Mouse (Mus musculus) frontal cortex, postnatal 10 days (tissue): ENCODE data around the gene Vangl2.
"Not testable (repeated sequence)": the region's sequence is repeated elsewhere in the genome, so short reads cannot be mapped to it uniquely, and the experiment has no call there.

Experiments
- DNase-seq, 2 experiments: peaks; one replicate each; pipeline ENCODE4 v3.0.0; 2022; ENCODE audit warnings: low spot score in 2 of 2, mixed read lengths in 1 of 2

Gene Vangl2

DNA sequence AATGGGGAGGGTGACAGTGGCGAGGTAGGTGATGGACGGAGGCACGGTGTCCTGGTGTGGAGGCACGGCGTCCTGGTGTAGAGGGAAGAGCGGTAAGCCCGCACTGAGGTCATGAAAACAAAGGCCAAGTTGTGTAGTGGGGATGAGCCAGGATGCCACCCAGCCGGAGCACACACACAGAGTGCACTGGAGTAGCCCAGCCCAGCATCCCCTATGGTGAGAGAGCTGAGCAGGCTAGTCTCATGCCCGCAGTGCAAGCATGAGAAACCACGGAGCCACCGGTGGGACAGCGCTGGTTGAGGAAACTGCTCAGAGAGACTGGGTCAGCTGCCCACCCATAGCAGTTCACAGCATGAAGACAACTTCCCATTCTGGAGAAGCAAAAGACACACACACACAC, 26.6 kb downstream of the Vangl2 start:
- DNase-seq = peak in 1 of 2 experiments; percentile 8

DNA sequence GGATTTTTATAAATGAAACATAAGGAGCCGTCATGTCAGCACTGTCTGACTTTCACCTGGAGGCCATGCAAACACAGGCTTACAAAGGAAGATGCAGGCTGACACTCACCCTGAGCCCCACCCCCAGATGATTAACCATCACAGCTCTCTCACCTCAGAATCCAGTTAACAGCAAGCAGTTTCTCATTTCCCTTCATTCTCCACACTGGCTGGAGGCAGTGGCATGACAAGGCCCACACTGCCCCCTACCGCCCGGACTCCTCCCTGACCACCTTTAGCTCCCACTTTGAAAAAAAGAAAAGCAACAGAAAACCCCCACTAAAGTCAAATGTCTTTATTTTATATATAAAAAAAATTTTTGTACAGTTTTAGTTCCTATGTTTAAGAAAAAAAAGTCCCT, 27.6 kb downstream of the Vangl2 start:
- DNase-seq = peak in 1 of 2 experiments; percentile 56

DNA sequence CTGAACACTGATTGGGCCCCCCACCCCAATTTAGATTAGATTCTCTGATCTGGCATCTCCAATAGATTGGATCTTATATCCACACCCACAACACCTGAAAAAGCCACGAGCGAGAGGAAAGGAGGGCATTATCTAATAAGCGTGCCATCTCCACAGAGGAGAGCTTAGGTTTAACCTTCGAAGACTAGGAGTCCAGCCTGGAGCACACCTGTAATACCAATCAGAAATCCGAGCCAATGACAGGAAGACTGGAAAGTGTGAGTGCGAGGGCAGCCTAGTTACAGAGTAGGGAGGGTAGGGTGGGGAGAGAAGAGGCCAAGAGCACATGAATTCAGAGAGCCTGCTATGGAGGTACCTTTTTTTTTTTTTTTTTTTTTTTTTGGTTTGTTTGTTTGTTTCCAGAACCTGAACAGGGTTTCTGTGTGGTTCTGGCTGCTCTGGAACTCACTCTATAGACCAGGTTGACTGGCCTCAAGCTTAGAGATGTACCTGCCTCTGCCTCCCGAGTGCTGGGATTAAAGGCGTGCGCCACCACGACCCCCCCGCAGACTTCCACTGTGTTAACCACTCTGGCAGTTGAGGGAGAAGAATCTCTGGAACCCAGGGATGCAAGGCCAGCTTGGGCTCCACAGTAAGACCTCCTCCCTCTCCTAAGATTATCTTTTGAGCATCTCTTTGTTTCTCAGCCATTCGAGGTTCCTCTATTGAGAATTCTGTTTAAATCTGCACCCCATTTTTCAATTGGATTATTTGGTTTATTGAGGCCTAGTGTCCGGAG, 29.2 kb downstream of the Vangl2 start:
- DNase-seq = no peak

DNA sequence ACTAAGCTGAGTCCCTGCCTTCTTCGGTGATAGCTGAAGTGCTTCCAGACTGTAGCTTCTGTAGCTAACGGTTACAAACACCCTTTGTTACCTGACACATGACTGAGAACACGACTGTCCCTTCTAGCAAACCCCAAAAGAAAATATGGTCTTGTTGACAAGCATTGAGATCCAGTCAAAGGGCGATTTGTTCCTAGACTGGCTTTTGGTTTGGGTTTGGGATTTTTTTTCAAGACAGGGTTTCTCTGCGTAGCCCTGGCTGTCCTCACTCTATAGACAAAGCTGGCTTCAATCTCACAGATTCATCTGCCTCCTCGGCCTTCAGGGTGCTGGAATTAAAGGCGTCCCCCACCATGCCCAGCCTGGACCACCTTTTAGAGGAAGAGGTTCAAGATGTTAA, 31.5 kb downstream of the Vangl2 start:
- DNase-seq = no peak

DNA sequence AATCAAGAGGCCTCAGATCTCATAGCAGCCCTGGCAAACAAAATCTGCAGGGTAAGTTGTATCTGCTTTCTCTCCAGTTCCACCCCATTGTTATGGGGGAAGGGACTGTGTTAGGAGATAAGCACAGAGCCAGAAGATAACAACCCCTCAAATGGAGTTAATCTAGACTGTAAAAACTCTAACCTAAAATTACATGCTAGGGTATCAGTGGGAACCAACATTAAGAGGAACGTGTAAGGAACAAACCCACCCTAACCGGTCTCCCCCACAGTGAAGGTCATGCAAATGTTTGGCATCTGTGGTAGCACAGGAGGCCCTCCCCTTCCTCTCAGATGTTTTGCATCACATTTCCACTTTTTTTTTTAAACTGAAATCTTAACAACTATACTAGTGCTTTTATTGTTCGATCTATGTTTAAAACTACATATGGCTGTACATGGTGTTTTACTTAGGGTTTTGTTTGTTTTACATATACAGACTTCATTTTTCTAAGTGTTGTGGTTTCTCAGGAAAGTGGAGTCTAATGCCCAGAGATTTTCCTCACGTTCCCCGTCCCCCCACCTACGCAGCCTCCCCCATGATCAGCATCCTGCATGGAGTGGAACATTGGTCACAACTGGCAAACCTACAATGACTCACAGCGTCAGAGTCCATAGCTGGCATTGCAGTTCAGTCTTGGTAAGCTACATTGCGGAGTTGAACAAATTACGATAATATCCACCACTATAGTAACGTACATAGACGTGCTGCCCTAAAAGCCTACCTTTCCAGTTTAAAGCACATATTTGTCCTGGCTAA, 33.1 kb downstream of the Vangl2 start:
- no peak for DNase-seq

DNA sequence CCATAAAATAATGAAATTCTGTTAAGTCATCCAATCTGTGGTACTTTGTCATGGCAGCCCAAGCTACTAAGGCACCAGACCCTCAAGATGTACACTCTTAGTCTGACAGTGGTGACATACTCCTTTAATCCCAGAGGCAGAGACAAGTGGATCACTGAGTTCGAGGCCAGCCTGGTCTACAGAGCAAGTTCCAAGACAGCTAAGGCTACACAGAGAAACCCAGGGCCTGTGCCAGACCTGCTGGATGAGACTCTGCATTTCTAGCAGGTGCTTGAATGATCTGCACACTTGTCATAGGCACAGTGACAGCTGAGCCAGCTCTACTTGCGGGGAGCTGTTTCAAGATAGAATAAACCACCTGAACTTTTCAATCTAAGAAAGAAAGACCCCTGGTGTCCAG, 33.7 kb downstream of the Vangl2 start:
- no peak for DNase-seq

DNA sequence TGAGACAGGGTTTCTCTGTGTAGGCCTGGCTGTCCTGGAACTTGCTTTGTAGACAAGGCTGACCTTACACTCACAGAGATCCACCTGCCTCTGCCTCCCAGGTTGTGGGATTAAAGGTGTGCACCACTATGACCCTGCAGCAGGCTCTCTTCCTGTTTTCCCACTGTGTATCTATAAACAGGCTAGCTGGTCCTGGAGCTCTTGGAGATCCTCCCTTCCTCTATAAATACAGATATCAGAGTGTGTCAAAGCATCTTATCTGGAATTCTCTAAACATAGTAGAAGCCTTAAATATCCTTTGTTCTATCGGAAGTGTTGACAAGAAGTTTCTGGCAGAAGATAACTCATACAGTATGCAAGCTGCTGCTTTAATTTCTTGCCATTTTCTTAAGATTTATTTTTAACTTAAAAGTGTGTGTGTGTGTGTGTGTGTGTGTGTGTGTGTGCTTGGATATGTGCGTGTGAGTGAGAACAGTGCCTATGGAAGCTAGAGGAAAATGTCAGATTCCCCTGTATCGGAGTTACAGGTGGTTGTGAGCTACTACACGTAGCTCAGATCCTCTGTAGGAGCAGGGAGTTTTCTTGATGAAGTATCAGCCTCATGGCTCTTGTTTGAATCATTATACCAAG, 35.2 kb downstream of the Vangl2 start:
- DNase-seq = no peak

DNA sequence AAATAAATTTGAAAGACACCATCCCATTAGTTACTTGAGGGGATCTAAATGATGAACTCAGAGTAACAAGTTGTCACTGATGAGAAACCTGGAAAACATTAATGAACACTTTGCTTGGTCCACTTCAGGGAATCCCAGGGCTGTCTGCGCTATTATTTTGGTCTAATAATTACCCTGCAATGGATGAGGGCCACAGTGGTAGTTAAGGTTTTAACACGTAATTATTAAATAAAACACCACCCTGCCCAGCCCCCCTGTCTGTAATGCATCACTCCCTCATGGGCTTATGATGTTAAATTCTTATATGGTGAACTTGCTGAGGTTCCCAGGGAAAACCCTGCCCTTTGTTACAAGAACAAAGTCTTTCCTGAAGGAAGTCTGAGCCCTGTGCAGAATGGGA, 36.4 kb downstream of the Vangl2 start:
- no peak for DNase-seq

DNA sequence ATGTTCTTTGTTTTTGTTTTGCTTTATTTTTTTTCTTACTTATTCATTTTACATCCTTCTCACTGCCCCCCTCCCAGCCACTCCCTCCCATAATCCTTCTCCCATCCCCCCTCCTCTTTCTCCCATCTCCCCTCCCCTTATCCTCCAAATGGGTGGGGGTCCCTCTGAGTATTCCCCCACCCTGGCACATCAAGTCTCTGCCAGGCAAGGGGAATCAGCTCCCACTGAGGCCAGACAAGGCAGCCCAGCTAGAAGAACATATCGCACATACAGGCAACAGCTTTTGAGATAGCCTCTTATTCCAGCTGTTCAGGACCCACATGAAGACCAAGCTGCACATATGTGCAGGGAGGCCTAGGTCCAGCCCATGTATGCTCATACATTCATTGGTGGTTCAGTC, 44.1 kb downstream of the Vangl2 start:
- DNase-seq = no peak

DNA sequence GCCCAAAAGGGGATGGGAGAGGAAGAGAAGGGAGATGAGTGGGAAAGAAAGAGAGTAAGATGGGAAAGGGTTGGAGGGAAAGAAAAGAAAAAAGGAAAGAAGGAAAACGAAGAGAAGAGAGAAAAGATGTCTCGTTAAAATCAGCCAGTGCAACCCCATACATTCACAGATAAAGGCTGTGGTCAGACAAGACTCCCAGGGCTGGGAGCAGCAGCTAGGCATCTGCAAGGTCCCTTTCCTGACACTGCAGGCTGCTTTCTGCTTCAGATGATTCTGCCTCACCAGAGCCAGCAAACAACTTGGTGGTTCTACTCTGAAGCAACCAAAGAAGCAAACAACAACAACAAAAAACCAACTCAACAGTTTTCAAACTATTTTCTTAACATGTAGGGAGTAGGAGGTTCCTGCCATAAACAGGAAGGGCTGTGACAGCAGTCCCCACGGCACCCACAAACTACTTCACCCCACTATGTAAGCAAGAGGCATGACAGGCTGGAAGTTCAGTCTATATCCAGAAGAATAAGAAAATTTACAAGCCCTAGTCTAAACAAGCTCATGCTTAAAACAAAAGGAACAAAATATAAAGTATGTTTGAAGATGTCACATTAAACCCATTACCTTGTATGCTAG, 44.8 kb downstream of the Vangl2 start:
- DNase-seq = no peak

DNA sequence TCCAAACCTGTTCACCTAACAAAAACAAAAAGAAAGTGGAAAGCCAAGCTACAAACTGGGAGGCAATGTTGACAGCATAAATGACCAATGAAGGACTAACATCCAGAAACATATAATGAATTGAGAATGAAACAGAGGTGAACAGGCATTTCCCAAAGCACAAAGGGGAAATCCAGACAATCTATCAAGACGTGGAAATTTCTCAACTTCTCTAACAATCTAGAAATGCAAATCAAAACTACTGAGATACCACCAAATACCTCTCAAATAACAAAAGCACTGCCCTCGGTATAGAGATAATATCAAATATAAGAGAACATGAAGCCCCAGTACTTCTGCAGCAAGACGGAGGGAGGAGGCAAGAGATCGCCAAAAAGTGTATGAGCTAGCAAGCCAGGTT, 45.5 kb downstream of the Vangl2 start:
- DNase-seq = no peak

DNA sequence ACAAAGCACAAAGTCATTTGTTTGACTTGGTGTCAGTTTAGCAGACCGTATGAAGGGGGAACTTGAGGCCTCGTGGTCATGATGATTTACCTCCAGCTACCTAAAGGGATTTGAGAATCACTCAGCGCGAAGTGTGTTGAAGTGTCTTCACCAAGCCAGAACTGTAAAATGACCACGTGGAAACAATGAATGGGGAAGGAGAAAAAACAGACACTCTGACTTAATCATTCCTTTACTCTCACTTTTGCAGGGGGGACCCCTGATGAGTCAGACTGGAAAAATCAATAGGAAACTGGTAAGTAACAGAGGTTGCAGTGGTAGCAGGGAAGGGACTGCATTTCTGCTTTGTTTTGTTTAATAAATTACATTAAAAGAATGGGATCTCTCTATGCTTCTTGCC, 46.1 kb downstream of the Vangl2 start:
- no peak for DNase-seq

DNA sequence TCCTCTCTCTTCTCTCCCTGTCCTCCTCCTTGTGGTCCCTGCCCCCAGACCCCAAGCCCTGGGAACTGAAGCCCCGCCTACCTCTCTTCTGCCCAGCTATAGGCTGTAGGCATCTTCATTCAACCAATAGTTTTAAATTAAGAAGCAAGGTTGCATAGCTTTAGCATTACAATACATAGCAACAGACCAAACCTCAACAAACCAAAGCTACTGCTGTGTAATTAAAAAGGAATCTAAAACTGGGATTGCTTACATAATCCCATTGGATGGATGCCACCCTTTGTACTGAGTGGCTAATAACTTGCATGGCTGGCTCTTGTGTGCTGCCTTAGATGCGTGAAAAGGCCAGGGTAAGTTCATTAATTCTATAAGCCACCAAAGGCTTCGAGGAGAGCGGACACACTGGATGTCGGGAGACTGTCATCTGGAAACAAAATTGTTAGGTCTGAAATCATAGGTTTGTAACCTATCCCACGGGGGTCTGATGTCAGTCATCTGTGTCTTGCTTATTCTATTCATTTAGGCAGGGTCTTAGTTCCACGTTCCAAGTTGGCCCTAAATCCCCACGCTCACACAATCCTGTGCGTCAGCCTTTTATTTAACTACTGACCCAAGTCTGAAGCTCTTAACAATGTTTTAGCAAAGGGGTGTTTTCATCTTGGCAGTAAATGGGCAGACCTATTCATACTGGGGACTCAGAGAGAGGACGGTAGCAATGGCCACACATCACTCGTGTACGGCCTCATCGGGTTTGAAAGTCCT, 48.1 kb downstream of the Vangl2 start:
- DNase-seq = no peak

DNA sequence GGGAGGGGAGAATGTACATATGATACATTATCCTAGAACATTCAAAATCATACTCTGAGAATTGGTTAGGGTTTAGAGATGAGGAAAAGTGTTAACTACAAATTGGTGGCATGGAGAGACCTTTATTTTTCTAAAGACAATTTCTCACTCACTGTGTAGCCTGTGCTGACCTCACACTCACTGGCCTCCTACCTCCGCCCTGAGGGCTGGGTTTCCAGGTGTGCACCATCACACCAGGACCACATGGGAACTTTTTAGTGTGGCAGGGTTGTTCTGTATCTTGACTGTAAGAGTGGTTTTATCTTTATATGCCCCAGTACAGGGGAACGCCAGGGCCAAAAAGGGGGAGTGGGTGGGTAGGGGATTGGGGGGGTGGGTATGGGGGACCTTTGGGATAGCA, 50.4 kb downstream of the Vangl2 start:
- no peak for DNase-seq

DNA sequence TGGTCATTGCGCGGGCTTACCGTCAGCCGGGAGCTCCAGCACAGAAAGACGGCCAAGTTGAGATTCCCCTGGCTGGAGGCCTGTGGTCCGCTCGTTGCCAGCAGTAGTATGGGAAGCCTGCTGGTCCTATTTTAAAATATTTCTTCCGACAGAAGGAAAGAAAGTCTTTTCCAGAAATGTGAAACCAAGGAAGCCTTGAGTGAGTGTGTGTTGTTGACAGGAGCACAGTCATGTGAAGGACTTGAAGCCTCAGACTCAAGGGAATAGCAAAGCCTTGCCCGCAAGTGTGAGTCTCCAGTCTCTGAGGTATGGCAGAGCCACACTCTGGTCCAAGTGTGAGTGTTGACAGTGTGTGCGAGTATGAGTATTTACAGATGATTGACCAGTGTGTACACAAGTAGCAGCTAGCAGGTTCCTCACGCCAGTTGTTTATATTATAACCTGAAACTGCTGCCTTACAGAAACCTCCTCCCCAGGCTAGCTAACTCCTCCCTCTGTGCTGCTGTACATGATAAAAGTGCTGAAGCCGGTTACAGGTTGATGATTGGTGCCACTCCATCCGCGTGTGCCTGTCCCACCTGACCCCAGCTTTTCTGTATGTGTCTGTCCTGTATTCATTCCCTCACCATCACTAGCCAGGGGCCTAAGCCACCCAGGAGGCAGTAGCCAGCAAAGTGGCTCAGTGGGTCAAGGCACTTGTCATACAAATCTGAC, 51.3 kb downstream of the Vangl2 start:
- no peak for DNase-seq

DNA sequence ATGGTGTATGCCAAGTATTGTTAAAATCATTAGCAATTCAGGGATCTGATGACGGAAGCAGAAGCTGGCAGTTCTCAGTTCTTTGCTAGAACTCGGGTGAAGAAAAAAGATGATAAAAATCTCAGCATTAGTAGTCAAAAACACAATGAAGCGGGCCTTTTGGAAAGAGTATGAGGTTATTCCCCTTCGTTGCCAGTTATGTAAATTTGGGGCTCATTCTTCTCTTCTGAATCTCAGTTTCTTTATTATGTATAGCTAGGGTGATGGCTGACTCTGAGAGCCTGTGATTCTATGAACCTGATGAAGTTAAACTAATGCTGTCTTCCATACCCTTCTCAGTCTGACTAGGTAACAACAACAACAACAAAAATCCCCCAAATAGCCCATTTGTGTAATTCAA, 52.4 kb downstream of the Vangl2 start:
- no peak for DNase-seq

DNA sequence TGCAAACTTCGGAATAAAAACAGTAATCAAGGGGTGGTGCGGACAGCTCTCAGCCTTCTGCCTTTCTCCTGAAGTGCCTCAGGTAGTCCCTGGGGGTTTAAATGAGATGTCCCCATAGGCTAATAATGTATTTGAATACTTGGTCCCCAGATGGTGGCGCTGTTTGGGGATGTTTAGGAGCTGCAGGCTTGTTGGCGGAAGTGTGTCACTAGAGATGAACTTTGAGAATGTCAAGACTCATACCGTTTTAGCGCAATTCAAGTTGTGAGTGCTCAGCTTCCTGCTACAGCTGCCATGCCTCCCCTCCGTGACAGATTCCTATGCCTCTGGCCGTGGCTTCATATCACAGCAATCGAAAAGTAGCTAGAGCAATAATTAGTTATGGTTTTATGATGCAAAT, 52.9 kb downstream of the Vangl2 start:
- no peak for DNase-seq

DNA sequence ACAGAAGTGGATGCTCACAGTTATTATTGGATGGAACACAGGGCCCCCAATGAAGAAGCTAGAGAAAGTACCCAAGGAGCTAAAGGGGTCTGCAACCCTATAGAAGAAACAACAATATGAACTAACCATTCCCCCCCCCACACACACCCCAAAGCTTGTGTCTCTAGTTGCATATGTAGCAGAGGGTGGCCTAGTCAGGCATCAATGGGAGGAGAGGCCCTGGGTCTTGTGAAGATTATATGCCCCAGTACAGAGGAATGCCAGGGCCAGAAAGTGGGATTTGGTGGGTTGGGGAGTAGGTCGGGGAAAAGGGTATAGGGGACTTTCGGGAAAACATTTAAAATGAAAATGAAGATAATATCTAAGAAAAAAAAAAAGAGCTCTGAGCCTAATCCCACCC, 53.9 kb downstream of the Vangl2 start:
- DNase-seq = not testable (repeated sequence)

DNA sequence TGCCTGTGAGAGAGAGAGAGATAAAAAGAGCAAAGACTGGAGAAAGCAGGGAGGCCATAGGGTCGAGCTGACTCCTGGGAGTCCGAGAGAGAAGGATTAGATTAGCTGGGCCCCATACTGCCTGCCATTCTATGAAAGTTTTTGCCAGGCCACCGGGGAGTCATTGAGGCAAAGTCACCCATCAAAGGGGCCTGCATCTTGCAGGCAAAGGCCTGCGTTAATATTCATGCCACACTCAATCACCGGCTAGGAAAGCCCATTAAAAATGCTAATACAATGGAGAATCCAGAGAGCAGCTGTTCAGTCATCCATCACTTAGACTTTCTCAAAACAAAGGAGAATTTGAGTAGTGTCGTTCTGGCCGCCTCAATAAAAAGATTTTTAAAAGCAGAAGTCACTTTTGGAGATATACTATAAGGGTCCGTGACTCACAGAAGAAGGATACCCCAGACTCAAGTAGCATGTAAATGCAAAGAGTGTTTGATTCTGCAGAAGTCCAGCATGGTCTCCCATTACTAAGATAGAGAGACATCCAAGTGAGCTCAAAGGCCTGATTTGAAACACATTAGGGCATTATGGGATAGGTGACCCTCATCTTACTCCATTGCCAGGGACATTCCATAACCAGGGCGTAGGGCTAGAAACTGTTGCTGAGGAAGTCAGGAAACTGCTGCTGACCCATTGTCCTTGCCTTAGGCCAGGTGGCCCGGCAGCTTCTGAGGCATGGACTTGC, 57.2 kb downstream of the Vangl2 start:
- DNase-seq = no peak

DNA sequence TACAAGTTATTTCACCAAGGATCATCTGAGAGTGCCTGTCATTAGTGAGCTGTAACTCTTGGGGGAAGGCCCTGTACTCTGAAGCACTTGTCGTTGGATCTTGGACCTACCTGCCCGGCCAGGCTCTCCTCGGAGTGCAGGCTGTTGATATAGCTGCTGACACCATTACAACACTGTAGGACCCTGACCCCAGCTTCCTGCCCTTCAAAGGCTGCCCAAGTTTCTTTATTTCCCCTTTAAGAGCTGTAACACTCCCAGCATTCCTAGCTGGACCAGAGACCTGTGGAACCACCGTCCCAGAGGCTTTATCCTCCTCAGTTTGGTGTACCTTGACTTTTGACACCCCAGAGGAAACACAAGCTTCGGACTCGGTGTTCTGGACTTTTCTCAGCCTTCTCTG, 59.0 kb downstream of the Vangl2 start:
- DNase-seq = no peak
